Mouse (Mus musculus) heart, embryonic 16.5 days (tissue): ENCODE data around the gene Krtdap. TPM values are rescaled to one million over a fixed set of nuclear protein-coding genes. Genes with fewer than 3 reads are reported as not detected.

Source experiments
- ATAC-seq: fragments of 200-750 bp; cut with Nextera tagmentation; replicated peaks from 2 replicates; pipeline ENCODE4 v1.8.0; 2017; ENCODE audit warnings: moderate number of reproducible peaks; ENCODE audit not compliant: insufficient read depth, low FRiP score; ENCODE audit errors: extremely low read depth
- H3K27ac ChIP-seq: fragments of 300-500 bp; sonication (generic); 2 replicates; pipeline ENCODE4 v1.5.1; 2014; ENCODE audit warnings: mild to moderate bottlenecking, low read length, control low read depth, moderate library complexity
- H3K27me3 ChIP-seq: fragments of 300-500 bp; sonication (generic); 2 replicates; pipeline ENCODE4 v1.6.1; 2014; ENCODE audit warnings: low read length, mixed read lengths; ENCODE audit not compliant: control insufficient read depth, insufficient read depth
- H3K36me3 ChIP-seq: fragments of 300-500 bp; sonication (generic); 2 replicates; pipeline ENCODE4 v1.6.1; 2014; ENCODE audit not compliant: control insufficient read depth, insufficient read depth
- H3K4me1 ChIP-seq: fragments of 300-500 bp; sonication (generic); 2 replicates; pipeline ENCODE4 v1.6.1; 2014; ENCODE audit warnings: low read length, mixed read lengths; ENCODE audit not compliant: control insufficient read depth, insufficient read depth
- H3K4me2 ChIP-seq: fragments of 300-500 bp; sonication (generic); 2 replicates; pipeline ENCODE4 v1.6.1; 2014; ENCODE audit warnings: low read depth, mild to moderate bottlenecking, control low read depth, low read length
- H3K4me3 ChIP-seq: fragments of 300-500 bp; sonication (generic); 2 replicates; pipeline ENCODE4 v1.5.1; 2014; ENCODE audit warnings: mild to moderate bottlenecking, control low read depth, low read length
- H3K9ac ChIP-seq: fragments of 300-500 bp; sonication (generic); 2 replicates; pipeline ENCODE4 v1.6.1; 2014; ENCODE audit warnings: low read length, control low read depth
- H3K9me3 ChIP-seq: fragments of 300-500 bp; sonication (generic); replicated peaks from 2 replicates; pipeline ENCODE4 v1.6.1; 2016; ENCODE audit warnings: low read length; ENCODE audit not compliant: control insufficient read depth
- WGBS: fragments of 180-500 bp; shearing (Covaris S2); extraction: QIAGEN DNeasy Blood & Tissue Kit; methylation state at CpG from one replicate; pipeline ENCODE4 v1.1.7; 2014; 5-methylcytosine and 5-hydroxymethylcytosine counted together
- polyA plus RNA-seq: library from polyadenylated mRNA; unstranded; fragments of >200 nt; fragmentation: Nextera tagmentation; extraction: Ambion mirVana; gene quantifications from 2 replicates; pipeline ENCODE4 v1.2.1, GENCODE M21; 2015

Krtdap gene
- polyA plus RNA-seq, 1 experiment from 2014 or later: 2.7 TPM

GRCm38 (mm10) chr7:30781792-30782191, 5.9 kb upstream of the Krtdap start:
- WGBS: 62% methylated on average over 4 of the region's 4 CpGs
- H3K4me1 ChIP-seq: no peaks in the 10 kb centered on the region

GRCm38 (mm10) chr7:30782658-30783057, 5.0 kb upstream of the Krtdap start:
- ATAC-seq: no peak
- Histone ChIP-seq H3K27ac (no peak overlapping the region), H3K36me3 (no peaks in the 10 kb centered on the region), H3K4me1 (no peaks in the 10 kb centered on the region), H3K27me3 (peaks cover 2% of the 10 kb centered on the region; the same call in 1 of the 2 replicates), H3K4me2 (no peak overlapping the region), H3K9ac (no peak overlapping the region), H3K9me3 (no peaks in the 10 kb centered on the region), H3K4me3 (no peak overlapping the region)
- WGBS: 72% methylated on average over 3 of the region's 3 CpGs

More at GRCm38 (mm10) chr7:30781792-30782191, 5.9 kb upstream of the Krtdap start:
- H3K27me3 ChIP-seq: no peaks in the 10 kb centered on the region; the same call in 1 of the 2 replicates
- no peak for ATAC-seq
- H3K27ac ChIP-seq: no peak overlapping the region
- H3K9me3 ChIP-seq: no peaks in the 10 kb centered on the region
- H3K36me3 ChIP-seq: no peaks in the 10 kb centered on the region
- H3K4me3 ChIP-seq: no peak overlapping the region
- H3K4me2 ChIP-seq: no peak overlapping the region
- no peak overlapping the region for H3K9ac ChIP-seq

GRCm38 (mm10) chr7:30785154-30785553, 2.5 kb upstream of the Krtdap start:
- no peak overlapping the region for H3K4me3 ChIP-seq
- no peak overlapping the region for H3K4me2 ChIP-seq
- no peak overlapping the region for H3K9ac ChIP-seq
- ATAC-seq: no peak
- H3K36me3 ChIP-seq: no peaks in the 10 kb centered on the region
- WGBS: 52% methylated on average over 1 of the region's 1 CpGs
- no peaks in the 10 kb centered on the region for H3K9me3 ChIP-seq
- peaks cover 2% of the 10 kb centered on the region for H3K27me3 ChIP-seq
- H3K4me1 ChIP-seq: no peaks in the 10 kb centered on the region
- no peak overlapping the region for H3K27ac ChIP-seq

- 68% methylated on average over 13 of the region's 13 CpGs for WGBS
- Histone ChIP-seq H3K27ac (no peak overlapping the region), H3K4me1 (no peaks in the 10 kb centered on the region), H3K27me3 (peaks cover 2% of the 10 kb centered on the region), H3K9me3 (no peaks in the 10 kb centered on the region), H3K4me2 (no peak overlapping the region), H3K4me3 (no peak overlapping the region), H3K9ac (no peak overlapping the region), H3K36me3 (no peaks in the 10 kb centered on the region)
- no peak for ATAC-seq
Observed at GRCm38 (mm10) chr7:30785721-30786546, 1.8 kb upstream of the Krtdap start.

- Histone ChIP-seq H3K27me3 (peaks cover 2% of the 10 kb centered on the region), H3K36me3 (no peaks in the 10 kb centered on the region), H3K9me3 (no peaks in the 10 kb centered on the region), H3K4me2 (no peak overlapping the region), H3K9ac (no peak overlapping the region), H3K27ac (no peak overlapping the region), H3K4me3 (no peak overlapping the region), H3K4me1 (no peaks in the 10 kb centered on the region)
- ATAC-seq: no peak
- 62% methylated on average over 10 of the region's 10 CpGs for WGBS
Observed at GRCm38 (mm10) chr7:30790141-30790540, 2.4 kb downstream of the Krtdap start.

GRCm38 (mm10) chr7:30791921-30792320, 4.2 kb downstream of the Krtdap start:
- no peaks in the 10 kb centered on the region for H3K36me3 ChIP-seq
- no peak overlapping the region for H3K4me3 ChIP-seq
- H3K27ac ChIP-seq: no peak overlapping the region
- no peak overlapping the region for H3K4me2 ChIP-seq
- WGBS: 18% methylated on average over 9 of the region's 9 CpGs
- H3K27me3 ChIP-seq: peaks cover 1% of the 10 kb centered on the region
- H3K4me1 ChIP-seq: no peaks in the 10 kb centered on the region
- no peak for ATAC-seq
- H3K9me3 ChIP-seq: no peaks in the 10 kb centered on the region
- no peak overlapping the region for H3K9ac ChIP-seq

GRCm38 (mm10) chr7:30794921-30795320, 7.2 kb downstream of the Krtdap start:
- Histone ChIP-seq H3K4me3 (no peak overlapping the region), H3K36me3 (no peaks in the 10 kb centered on the region), H3K27ac (no peak overlapping the region), H3K9me3 (no peaks in the 10 kb centered on the region; the same call in 1 of the 2 replicates), H3K27me3 (no peaks in the 10 kb centered on the region), H3K4me2 (no peak overlapping the region), H3K4me1 (no peaks in the 10 kb centered on the region), H3K9ac (no peak overlapping the region)
- ATAC-seq: no peak

- 61% methylated on average over 1 of the region's 1 CpGs for WGBS
Observed at GRCm38 (mm10) chr7:30796790-30797189, 9.1 kb downstream of the Krtdap start.

GRCm38 (mm10) chr7:30800653-30801052, 13.0 kb downstream of the Krtdap start:
- Histone ChIP-seq H3K9ac (no peak overlapping the region), H3K27ac (no peak overlapping the region), H3K27me3 (no peaks in the 10 kb centered on the region), H3K9me3 (peaks cover 7% of the 10 kb centered on the region), H3K4me2 (no peak overlapping the region), H3K4me1 (no peaks in the 10 kb centered on the region), H3K4me3 (no peak overlapping the region), H3K36me3 (no peaks in the 10 kb centered on the region)
- ATAC-seq: no peak

More at GRCm38 (mm10) chr7:30796790-30797189, 9.1 kb downstream of the Krtdap start:
- no peaks in the 10 kb centered on the region for H3K27me3 ChIP-seq
- H3K4me1 ChIP-seq: no peaks in the 10 kb centered on the region
- no peak overlapping the region for H3K27ac ChIP-seq
- no peak overlapping the region for H3K4me2 ChIP-seq
- no peaks in the 10 kb centered on the region for H3K36me3 ChIP-seq
- no peak for ATAC-seq
- H3K9me3 ChIP-seq: peaks cover 5% of the 10 kb centered on the region; the same call in 1 of the 2 replicates
- no peak overlapping the region for H3K9ac ChIP-seq
- no peak overlapping the region for H3K4me3 ChIP-seq
